Mouse (Mus musculus): Measurements from ENCODE around the gene Phf21a. TPM values are rescaled to one million over a fixed set of nuclear protein-coding genes. Genes with fewer than 3 reads are reported as not detected.

Gene Phf21a
- polyA plus RNA-seq, 1 experiment: 52.2 TPM

DNA sequence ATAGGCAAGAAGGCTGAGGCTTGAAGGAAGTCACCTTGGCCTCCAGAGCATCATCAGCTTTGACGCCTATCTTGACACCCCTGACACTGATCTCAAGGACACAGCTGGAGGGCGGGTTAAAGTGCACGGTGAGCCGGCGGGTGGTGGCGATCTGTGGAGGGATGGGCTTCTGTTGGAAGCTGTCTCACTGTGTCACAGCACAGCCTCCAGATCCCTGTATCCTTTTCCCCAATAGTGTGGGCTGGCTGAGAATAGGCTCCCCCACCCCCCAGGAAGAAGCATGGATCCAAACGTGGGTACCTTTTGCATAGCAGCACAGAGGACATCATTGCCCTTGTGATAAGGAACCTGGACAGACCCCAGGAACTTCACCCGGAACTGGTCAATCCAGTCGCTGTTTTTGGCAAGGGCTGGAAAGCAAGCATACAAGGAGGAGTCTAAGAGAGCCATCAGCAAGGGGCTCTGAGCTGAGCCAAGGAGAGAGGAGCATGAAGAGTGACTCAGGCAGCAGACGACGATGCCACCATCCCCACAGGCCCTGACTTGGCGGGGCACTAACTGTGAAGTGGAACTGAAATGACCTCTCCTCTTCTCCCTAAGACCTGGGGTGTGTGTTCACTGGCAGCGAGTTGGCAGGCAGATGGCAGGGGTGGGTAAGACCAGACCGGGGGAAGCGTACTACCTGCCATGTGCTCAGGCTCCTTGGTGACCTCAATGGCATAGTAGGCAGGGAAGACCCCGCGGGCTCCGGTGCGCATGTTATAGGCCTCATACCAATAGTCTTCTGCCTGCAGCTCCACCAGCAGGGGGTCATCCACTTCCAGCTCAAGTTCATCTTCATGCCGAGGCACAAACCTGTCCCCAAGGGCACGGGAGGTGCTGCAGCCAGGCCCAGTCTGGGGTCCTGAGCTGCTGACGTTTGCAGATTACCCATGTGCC, 292.5 kb downstream of the Phf21a start:
- Histone ChIP-seq H3K36me3 (ENCODE audit: control insufficient read depth, insufficient read depth, low read length, poor library complexity, severe bottlenecking) (no peaks in the 10 kb centered on the region), H3K9me3 (replicated peaks; ENCODE audit: control insufficient read depth, insufficient read depth, low read length, poor library complexity, severe bottlenecking) (no peaks in the 10 kb centered on the region), H3K9ac (ENCODE audit: low read depth, poor library complexity, severe bottlenecking) (no peak overlapping the region), H3K27ac (ENCODE audit: insufficient read depth, low read length) (no peak overlapping the region), H3K4me1 (ENCODE audit: control insufficient read depth, insufficient read depth, low read length) (no peaks in the 10 kb centered on the region), H3K4me3 (ENCODE audit: low read depth, low read length) (no peak overlapping the region), H3K27me3 (ENCODE audit: control insufficient read depth, insufficient read depth, low read length, poor library complexity, severe bottlenecking) (no peaks in the 10 kb centered on the region)
- TF ChIP-seq CTCF (IDR thresholded peaks at IDR 0.05; ENCODE audit: low read depth, low read length) (no peak), POLR2A (IDR thresholded peaks at IDR 0.05; ENCODE audit: insufficient read depth, low read length) (no peak), EP300 (IDR thresholded peaks at IDR 0.05; ENCODE audit: insufficient read depth, low read depth, low read length) (no peak)

DNA sequence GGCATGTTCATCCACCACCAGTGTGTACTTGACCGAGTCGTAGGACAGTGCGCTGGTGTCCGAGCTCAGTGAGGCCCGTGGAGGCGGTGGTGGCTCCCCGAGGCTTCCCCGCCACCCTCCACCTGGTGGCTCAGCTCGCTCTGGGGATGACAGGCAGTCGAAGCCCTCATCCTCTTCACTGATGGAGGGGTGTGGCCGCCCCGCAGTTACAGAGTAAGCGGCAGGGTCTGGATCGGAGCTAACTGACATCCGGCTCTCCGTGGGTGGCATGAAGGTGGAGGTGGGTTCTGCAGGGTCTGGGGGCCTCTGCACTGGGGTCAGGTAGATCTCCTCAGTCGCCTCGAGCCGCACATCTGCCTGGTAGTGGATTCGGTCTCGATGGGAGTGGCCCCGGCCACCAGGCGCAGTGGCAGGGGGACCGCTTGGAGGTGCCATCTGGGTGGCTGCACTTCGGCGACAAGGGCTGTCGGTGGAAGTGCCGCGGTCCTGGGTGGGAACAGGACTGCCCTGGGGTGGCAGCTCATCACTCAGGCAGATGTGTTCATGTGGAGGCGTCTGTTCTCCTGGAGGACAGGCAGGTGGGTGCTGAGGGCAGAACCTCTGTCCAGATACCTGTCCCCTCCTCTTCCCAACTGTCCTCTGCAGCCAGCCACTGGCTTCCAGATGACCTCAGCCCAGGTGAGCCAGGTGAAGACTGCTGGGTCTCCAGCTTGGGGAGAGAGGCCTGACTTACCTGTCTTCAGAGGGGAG, 294.1 kb downstream of the Phf21a start:
- Histone ChIP-seq H3K4me1 (ENCODE audit: control insufficient read depth, insufficient read depth, low read length) (no peaks in the 10 kb centered on the region), H3K36me3 (ENCODE audit: control insufficient read depth, insufficient read depth, low read length, poor library complexity, severe bottlenecking) (no peaks in the 10 kb centered on the region), H3K4me3 (ENCODE audit: low read depth, low read length) (no peak overlapping the region)

DNA sequence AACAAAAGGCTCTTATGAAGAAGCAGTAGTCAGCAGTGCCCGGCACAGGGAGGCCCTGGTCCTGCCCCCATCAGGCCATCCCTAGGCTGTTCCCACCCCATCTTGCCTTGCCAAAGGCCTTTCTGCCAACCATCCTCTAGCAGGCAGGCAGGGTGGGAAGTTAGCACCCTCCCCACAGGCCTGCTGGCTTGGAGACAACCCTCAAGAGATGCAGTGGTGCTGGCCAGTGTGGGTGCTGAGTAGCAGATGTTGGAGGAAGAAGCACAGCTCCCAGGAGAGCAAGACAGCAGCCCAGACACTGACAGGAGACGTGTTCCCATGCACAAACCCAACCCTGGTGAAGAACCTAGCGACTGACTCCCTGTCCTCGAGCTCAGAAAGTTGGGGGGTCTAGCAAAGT, 294.7 kb downstream of the Phf21a start:
- no peak overlapping the region for H3K27ac ChIP-seq (ENCODE audit: insufficient read depth, low read length)

More for the DNA sequence above, 294.1 kb downstream of the Phf21a start:
- TF ChIP-seq CTCF (IDR thresholded peaks at IDR 0.05; ENCODE audit: low read depth, low read length): no peak
- no peak for TF ChIP-seq EP300 (IDR thresholded peaks at IDR 0.05; ENCODE audit: insufficient read depth, low read depth, low read length)
- no peak for TF ChIP-seq POLR2A (IDR thresholded peaks at IDR 0.05; ENCODE audit: insufficient read depth, low read length)
- no peaks in the 10 kb centered on the region for H3K9me3 ChIP-seq (replicated peaks; ENCODE audit: control insufficient read depth, insufficient read depth, low read length, poor library complexity, severe bottlenecking)
- no peak overlapping the region for H3K27ac ChIP-seq (ENCODE audit: insufficient read depth, low read length)
- no peaks in the 10 kb centered on the region for H3K27me3 ChIP-seq (ENCODE audit: control insufficient read depth, insufficient read depth, low read length, poor library complexity, severe bottlenecking)
- no peak overlapping the region for H3K9ac ChIP-seq (ENCODE audit: low read depth, poor library complexity, severe bottlenecking)

DNA sequence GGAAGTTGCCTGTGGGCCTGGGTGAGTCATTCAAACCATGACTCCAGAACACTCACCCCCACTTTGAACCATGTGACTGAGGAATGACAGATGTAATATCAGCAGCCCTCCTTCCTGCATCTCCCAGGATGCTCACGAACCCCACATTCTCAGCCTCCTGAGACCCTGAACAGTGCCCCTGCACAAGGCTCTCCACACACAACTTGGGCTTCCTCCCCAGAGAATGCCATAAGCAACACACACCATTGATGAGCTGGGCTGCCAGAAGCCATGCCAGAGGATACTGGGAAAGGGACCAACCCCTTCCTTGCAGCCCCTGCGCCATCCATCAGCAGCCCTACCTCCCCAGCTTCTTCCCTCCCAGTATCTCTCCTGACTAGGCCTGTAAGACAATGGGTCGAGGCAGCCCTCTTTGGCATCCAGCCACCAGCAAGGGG, 295.2 kb downstream of the Phf21a start:
- H3K4me3 ChIP-seq (ENCODE audit: low read depth, low read length): no peak overlapping the region

More for the DNA sequence above, 294.7 kb downstream of the Phf21a start:
- Histone ChIP-seq H3K9ac (ENCODE audit: low read depth, poor library complexity, severe bottlenecking) (no peak overlapping the region), H3K4me3 (ENCODE audit: low read depth, low read length) (no peak overlapping the region), H3K27me3 (ENCODE audit: control insufficient read depth, insufficient read depth, low read length, poor library complexity, severe bottlenecking) (no peaks in the 10 kb centered on the region), H3K4me1 (ENCODE audit: control insufficient read depth, insufficient read depth, low read length) (no peaks in the 10 kb centered on the region), H3K36me3 (ENCODE audit: control insufficient read depth, insufficient read depth, low read length, poor library complexity, severe bottlenecking) (no peaks in the 10 kb centered on the region), H3K9me3 (replicated peaks; ENCODE audit: control insufficient read depth, insufficient read depth, low read length, poor library complexity, severe bottlenecking) (no peaks in the 10 kb centered on the region)
- TF ChIP-seq POLR2A (IDR thresholded peaks at IDR 0.05; ENCODE audit: insufficient read depth, low read length) (no peak), CTCF (IDR thresholded peaks at IDR 0.05; ENCODE audit: low read depth, low read length) (no peak), EP300 (IDR thresholded peaks at IDR 0.05; ENCODE audit: insufficient read depth, low read depth, low read length) (no peak)

GRCm38 (mm10) chr2:92388891-92389641, 296.1 kb downstream of the Phf21a start:
- no peak for TF ChIP-seq POLR2A (IDR thresholded peaks at IDR 0.05; ENCODE audit: insufficient read depth, low read length)
- TF ChIP-seq EP300 (IDR thresholded peaks at IDR 0.05; ENCODE audit: insufficient read depth, low read depth, low read length): no peak
- TF ChIP-seq CTCF (IDR thresholded peaks at IDR 0.05; ENCODE audit: low read depth, low read length): no peak
- peak overlapping the region; percentile 27; the same call in 1 of the 2 replicates for H3K9ac ChIP-seq (ENCODE audit: low read depth, poor library complexity, severe bottlenecking)
- H3K4me1 ChIP-seq (ENCODE audit: control insufficient read depth, insufficient read depth, low read length): no peaks in the 10 kb centered on the region
- no peak overlapping the region for H3K27ac ChIP-seq (ENCODE audit: insufficient read depth, low read length)
- no peaks in the 10 kb centered on the region for H3K9me3 ChIP-seq (replicated peaks; ENCODE audit: control insufficient read depth, insufficient read depth, low read length, poor library complexity, severe bottlenecking)
- H3K27me3 ChIP-seq (ENCODE audit: control insufficient read depth, insufficient read depth, low read length, poor library complexity, severe bottlenecking): no peaks in the 10 kb centered on the region
- H3K4me3 ChIP-seq (ENCODE audit: low read depth, low read length): peak overlapping the region; percentile 64
- no peaks in the 10 kb centered on the region for H3K36me3 ChIP-seq (ENCODE audit: control insufficient read depth, insufficient read depth, low read length, poor library complexity, severe bottlenecking)

More for the DNA sequence above, 295.2 kb downstream of the Phf21a start:
- Histone ChIP-seq H3K27me3 (ENCODE audit: control insufficient read depth, insufficient read depth, low read length, poor library complexity, severe bottlenecking) (no peaks in the 10 kb centered on the region), H3K36me3 (ENCODE audit: control insufficient read depth, insufficient read depth, low read length, poor library complexity, severe bottlenecking) (no peaks in the 10 kb centered on the region), H3K4me1 (ENCODE audit: control insufficient read depth, insufficient read depth, low read length) (no peaks in the 10 kb centered on the region), H3K9ac (ENCODE audit: low read depth, poor library complexity, severe bottlenecking) (no peak overlapping the region), H3K27ac (ENCODE audit: insufficient read depth, low read length) (no peak overlapping the region), H3K9me3 (replicated peaks; ENCODE audit: control insufficient read depth, insufficient read depth, low read length, poor library complexity, severe bottlenecking) (no peaks in the 10 kb centered on the region)
- TF ChIP-seq CTCF (IDR thresholded peaks at IDR 0.05; ENCODE audit: low read depth, low read length) (no peak), POLR2A (IDR thresholded peaks at IDR 0.05; ENCODE audit: insufficient read depth, low read length) (no peak), EP300 (IDR thresholded peaks at IDR 0.05; ENCODE audit: insufficient read depth, low read depth, low read length) (no peak)
